Mouse (Mus musculus): ENCODE measurements around the gene Ulk4. TPM values are rescaled to one million over a fixed set of nuclear protein-coding genes. Genes with fewer than 3 reads are reported as not detected.

Gene Ulk4
- polyA plus RNA-seq, 1 experiment from 2014 or later, result 145 TPM

Small RNA genes lying within 50 kb of the gene (microRNA-seq; reads per million reads assigned to microRNA genes)
- 0.59 reads per million for gene Mir7090

Other genes with a start within 250 kb of the Ulk4 start
- 15.1 and 18.7 TPM in 2 replicates for gene Trak1, start 20.3 kb upstream of the Ulk4 start, polyA plus RNA-seq (2015; fragmentation: Nextera tagmentation; extraction: Ambion mirVana)
- 3.6 and 4.0 TPM in 2 replicates for gene Cck, start 218.5 kb upstream of the Ulk4 start, polyA plus RNA-seq (2015; fragmentation: Nextera tagmentation; extraction: Ambion mirVana)